Mouse (Mus musculus): ENCODE measurements around the gene Prkaca. TPM values are rescaled to one million over a fixed set of nuclear protein-coding genes. Genes with fewer than 3 reads are reported as not detected.

Prkaca gene
- polyA plus RNA-seq, 1 experiment from 2014 or later: 146 TPM

- H3K9ac ChIP-seq: no peak overlapping the region
- H3K4me1 ChIP-seq: peaks cover 10% of the 10 kb centered on the region; the same call in 1 of the 2 replicates
- H3K27ac ChIP-seq: no peak overlapping the region
- no peak for ATAC-seq
- H3K4me2 ChIP-seq: no peak overlapping the region
- no peak overlapping the region for H3K4me3 ChIP-seq
- peaks cover 77% of the 10 kb centered on the region for H3K27me3 ChIP-seq
- H3K9me3 ChIP-seq (replicated peaks): no peaks in the 10 kb centered on the region
- no peaks in the 10 kb centered on the region for H3K36me3 ChIP-seq (ENCODE audit: poor library complexity, severe bottlenecking)
- WGBS: 90% methylated on average over 1 of the region's 1 CpGs
These were observed 50.8 kb downstream of the Prkaca start for GRCm38 (mm10) chr8:84023631-84024030.

GRCm38 (mm10) chr8:84024171-84024570 is 51.4 kb downstream of the Prkaca start:
- H3K4me2 ChIP-seq: no peak overlapping the region
- H3K9ac ChIP-seq: no peak overlapping the region
- H3K27ac ChIP-seq: no peak overlapping the region
- no peaks in the 10 kb centered on the region for H3K9me3 ChIP-seq (replicated peaks)
- WGBS: 14% methylated on average over 10 of the region's 10 CpGs
- H3K36me3 ChIP-seq (ENCODE audit: poor library complexity, severe bottlenecking): no peaks in the 10 kb centered on the region
- peaks cover 83% of the 10 kb centered on the region for H3K27me3 ChIP-seq
- H3K4me3 ChIP-seq: no peak overlapping the region
- peaks cover 10% of the 10 kb centered on the region; the same call in 1 of the 2 replicates for H3K4me1 ChIP-seq
- no peak for ATAC-seq

GRCm38 (mm10) chr8:84025863-84026262 is 53.1 kb downstream of the Prkaca start:
- under 1% methylated on average over 39 of the region's 41 CpGs for WGBS
- Histone ChIP-seq H3K27me3 (peaks cover 72% of the 10 kb centered on the region), H3K4me2 (peak overlapping the region; percentile 81), H3K9ac (peak overlapping the region; percentile 69), H3K27ac (no peak overlapping the region), H3K4me3 (peak overlapping the region; percentile 47), H3K9me3 (replicated peaks) (no peaks in the 10 kb centered on the region), H3K4me1 (peaks cover 10% of the 10 kb centered on the region; the same call in 1 of the 2 replicates), H3K36me3 (ENCODE audit: poor library complexity, severe bottlenecking) (no peaks in the 10 kb centered on the region)
- ATAC-seq: peak; percentile 90

- Histone ChIP-seq H3K27ac (no peak overlapping the region), H3K27me3 (peaks cover 56% of the 10 kb centered on the region), H3K4me3 (no peak overlapping the region), H3K4me1 (peaks cover 10% of the 10 kb centered on the region; the same call in 1 of the 2 replicates), H3K36me3 (ENCODE audit: poor library complexity, severe bottlenecking) (no peaks in the 10 kb centered on the region), H3K4me2 (no peak overlapping the region), H3K9ac (no peak overlapping the region), H3K9me3 (replicated peaks) (no peaks in the 10 kb centered on the region)
- 6% methylated on average over 10 of the region's 10 CpGs for WGBS
- ATAC-seq: no peak
These were observed 54.7 kb downstream of the Prkaca start for GRCm38 (mm10) chr8:84027449-84027848.

GRCm38 (mm10) chr8:84029272-84029671 is 56.5 kb downstream of the Prkaca start:
- H3K4me2 ChIP-seq: no peak overlapping the region
- no peaks in the 10 kb centered on the region for H3K9me3 ChIP-seq (replicated peaks)
- peaks cover 10% of the 10 kb centered on the region; the same call in 1 of the 2 replicates for H3K4me1 ChIP-seq
- WGBS: 87% methylated on average over 5 of the region's 5 CpGs
- peaks cover 47% of the 10 kb centered on the region for H3K27me3 ChIP-seq
- no peaks in the 10 kb centered on the region for H3K36me3 ChIP-seq (ENCODE audit: poor library complexity, severe bottlenecking)
- no peak overlapping the region for H3K27ac ChIP-seq
- no peak overlapping the region for H3K9ac ChIP-seq
- no peak overlapping the region for H3K4me3 ChIP-seq
- no peak for ATAC-seq

GRCm38 (mm10) chr8:84032777-84033176 is 60.0 kb downstream of the Prkaca start:
- no peak for ATAC-seq
- WGBS: 74% methylated on average over 4 of the region's 4 CpGs
- H3K4me2 ChIP-seq: no peak overlapping the region
- H3K9ac ChIP-seq: no peak overlapping the region
- no peak overlapping the region for H3K27ac ChIP-seq
- H3K27me3 ChIP-seq: peaks cover 28% of the 10 kb centered on the region
- no peaks in the 10 kb centered on the region for H3K9me3 ChIP-seq (replicated peaks)
- no peaks in the 10 kb centered on the region for H3K36me3 ChIP-seq (ENCODE audit: poor library complexity, severe bottlenecking)
- no peaks in the 10 kb centered on the region for H3K4me1 ChIP-seq
- no peak overlapping the region for H3K4me3 ChIP-seq

GRCm38 (mm10) chr8:84038015-84038414 is 65.2 kb downstream of the Prkaca start:
- 78% methylated on average over 5 of the region's 5 CpGs for WGBS
- H3K9me3 ChIP-seq (replicated peaks): no peaks in the 10 kb centered on the region
- ATAC-seq: no peak
- peaks cover 14% of the 10 kb centered on the region for H3K4me1 ChIP-seq
- H3K27me3 ChIP-seq: peaks cover 48% of the 10 kb centered on the region
- no peak overlapping the region for H3K4me2 ChIP-seq
- H3K27ac ChIP-seq: no peak overlapping the region
- H3K36me3 ChIP-seq (ENCODE audit: poor library complexity, severe bottlenecking): no peaks in the 10 kb centered on the region
- no peak overlapping the region for H3K4me3 ChIP-seq
- no peak overlapping the region for H3K9ac ChIP-seq

- peaks cover 58% of the 10 kb centered on the region for H3K27me3 ChIP-seq
- no peaks in the 10 kb centered on the region for H3K9me3 ChIP-seq (replicated peaks)
- H3K9ac ChIP-seq: no peak overlapping the region
- H3K4me1 ChIP-seq: peaks cover 15% of the 10 kb centered on the region
- no peak overlapping the region for H3K4me2 ChIP-seq
- WGBS: 8% methylated on average over 5 of the region's 5 CpGs
- peak; percentile 55 for ATAC-seq
- no peaks in the 10 kb centered on the region for H3K36me3 ChIP-seq (ENCODE audit: poor library complexity, severe bottlenecking)
- H3K27ac ChIP-seq: no peak overlapping the region
- H3K4me3 ChIP-seq: no peak overlapping the region
These were observed 66.3 kb downstream of the Prkaca start for GRCm38 (mm10) chr8:84039050-84039449.

GRCm38 (mm10) chr8:84042066-84042947 is 69.5 kb downstream of the Prkaca start, which contains the start of gene Il27ra:
Gene Il27ra, minus strand, starts transcription at chr8:84042589.
- Histone ChIP-seq H3K9me3 (replicated peaks) (0 out of 2 replicates have a peak, but pooled peaks cover 2% of the 10 kb centered on the region), H3K27me3 (peaks cover 68% of the 10 kb centered on the region), H3K9ac (peak within 1 kb of the TSS; percentile 34), H3K4me3 (peak within 1 kb of the TSS; percentile 29), H3K4me1 (peaks cover 24% of the 10 kb centered on the region), H3K27ac (no peak within 1 kb of the TSS), H3K4me2 (peak within 1 kb of the TSS; percentile 60), H3K36me3 (ENCODE audit: poor library complexity, severe bottlenecking) (no peaks in the 10 kb centered on the region)
- ATAC-seq: peak; percentile 58; the same call in 1 of the 2 replicates
- 3% methylated on average over 40 of the region's 40 CpGs for WGBS

GRCm38 (mm10) chr8:84042948-84043342 is 70.2 kb downstream of the Prkaca start:
- no peaks in the 10 kb centered on the region for H3K36me3 ChIP-seq (ENCODE audit: poor library complexity, severe bottlenecking)
- peaks cover 67% of the 10 kb centered on the region for H3K27me3 ChIP-seq
- WGBS: 36% methylated on average over 12 of the region's 12 CpGs
- ATAC-seq: no peak
- no peak overlapping the region for H3K4me3 ChIP-seq
- 0 out of 2 replicates have a peak, but pooled peaks cover 2% of the 10 kb centered on the region for H3K9me3 ChIP-seq (replicated peaks)
- H3K27ac ChIP-seq: no peak overlapping the region
- no peak overlapping the region for H3K9ac ChIP-seq
- H3K4me2 ChIP-seq: peak overlapping the region; percentile 60; the same call in 1 of the 2 replicates
- peaks cover 24% of the 10 kb centered on the region for H3K4me1 ChIP-seq

- H3K36me3 ChIP-seq (ENCODE audit: poor library complexity, severe bottlenecking): no peaks in the 10 kb centered on the region
- H3K9me3 ChIP-seq (replicated peaks): 0 out of 2 replicates have a peak, but pooled peaks cover 2% of the 10 kb centered on the region
- ATAC-seq: no peak
- peaks cover 61% of the 10 kb centered on the region for H3K27me3 ChIP-seq
- no peak overlapping the region for H3K9ac ChIP-seq
- H3K4me2 ChIP-seq: no peak overlapping the region
- peaks cover 24% of the 10 kb centered on the region for H3K4me1 ChIP-seq
- no peak overlapping the region for H3K27ac ChIP-seq
- WGBS: 5% methylated on average over 7 of the region's 7 CpGs
- H3K4me3 ChIP-seq: no peak overlapping the region
These were observed 71.3 kb downstream of the Prkaca start for GRCm38 (mm10) chr8:84044103-84044502.

GRCm38 (mm10) chr8:84044900-84045299 is 72.1 kb downstream of the Prkaca start, which contains the start of gene Rln3:
Gene Rln3, minus strand, starts transcription at chr8:84045000.
- Histone ChIP-seq H3K4me3 (no peak within 1 kb of the TSS), H3K27me3 (peaks cover 61% of the 10 kb centered on the region)

More at GRCm38 (mm10) chr8:84044900-84045299, 72.1 kb downstream of the Prkaca start, which contains the start of gene Rln3:
- no peaks in the 10 kb centered on the region for H3K36me3 ChIP-seq (ENCODE audit: poor library complexity, severe bottlenecking)
- no peak within 1 kb of the TSS for H3K9ac ChIP-seq
- H3K27ac ChIP-seq: no peak within 1 kb of the TSS
- 11% methylated on average over 9 of the region's 9 CpGs for WGBS
- peaks cover 21% of the 10 kb centered on the region for H3K4me1 ChIP-seq
- no peak within 1 kb of the TSS for H3K4me2 ChIP-seq
- no peak for ATAC-seq
- H3K9me3 ChIP-seq (replicated peaks): 0 out of 2 replicates have a peak, but pooled peaks cover 2% of the 10 kb centered on the region

Data from forebrain, embryonic 13.5 days (tissue).